Mouse (Mus musculus) ES-Bruce4 (cell line): Measurements from ENCODE around the gene Pemt.

Source experiments
- CTCF ChIP-seq: IDR thresholded peaks from one replicate; pipeline ENCODE4 v1.8.1; 2011; ENCODE audit warnings: low read depth, low read length
- EP300 ChIP-seq: IDR thresholded peaks from 2 replicates; pipeline ENCODE4 v1.6.1; 2011; ENCODE audit warnings: low read depth, low read length; ENCODE audit not compliant: insufficient read depth
- POLR2A ChIP-seq: IDR thresholded peaks from one replicate; pipeline ENCODE4 v1.8.1; 2011; ENCODE audit warnings: low read length; ENCODE audit not compliant: insufficient read depth

DNA sequence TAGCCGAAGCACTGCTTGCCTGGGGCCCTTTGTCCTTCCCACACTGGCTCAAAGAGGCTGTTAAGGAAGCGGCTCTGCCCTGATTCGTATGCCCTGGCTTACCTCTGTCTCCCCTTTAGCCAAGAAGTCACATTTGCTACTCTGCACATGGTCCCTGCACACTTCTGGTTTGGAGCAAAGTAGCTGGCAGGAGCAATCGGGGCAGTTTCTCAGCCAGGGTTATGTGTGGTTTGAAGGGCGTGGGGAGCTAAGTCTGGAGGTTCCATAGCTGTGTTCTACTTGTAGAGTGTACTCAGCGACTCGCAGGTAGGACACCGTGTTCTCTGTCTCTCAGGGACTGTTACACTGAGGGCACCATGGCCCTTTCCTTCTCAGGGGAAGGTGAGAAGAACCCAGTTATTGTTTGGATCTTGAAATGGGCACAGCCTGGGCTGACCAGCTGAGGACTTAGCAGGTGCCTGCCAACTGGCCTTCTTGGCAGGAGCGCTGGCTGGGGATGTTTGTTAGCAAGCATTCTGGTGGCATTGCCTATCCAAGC is 84.9 kb downstream of the Pemt start:
- TF ChIP-seq POLR2A (no peak), EP300 (no peak), CTCF (no peak)
